Mouse (Mus musculus) brown adipose tissue, adult 24 weeks (tissue): ENCODE measurements around the gene Atcay. TPM values are rescaled to one million over a fixed set of nuclear protein-coding genes. Genes with fewer than 3 reads are reported as not detected.

ENCODE experiments used
- H3K27ac ChIP-seq: fragments of 200-500 bp; replicated peaks from 2 replicates; pipeline ENCODE4 v1.5.1; 2012; ENCODE audit warnings: low read depth, mild to moderate bottlenecking, low read length
- H3K4me1 ChIP-seq: fragments of 200-500 bp; 2 replicates; pipeline ENCODE4 v1.6.1; 2012; ENCODE audit warnings: low read length, mixed read lengths; ENCODE audit not compliant: control insufficient read depth, insufficient read depth, insufficient read length
- H3K4me3 ChIP-seq: fragments of 200-500 bp; 2 replicates; pipeline ENCODE4 v1.5.1; 2012; ENCODE audit warnings: low read depth, mild to moderate bottlenecking, low read length, moderate library complexity; ENCODE audit not compliant: insufficient read depth
- polyA plus RNA-seq: library from polyadenylated mRNA; stranded (reverse); fragments of >200 nt; gene quantifications from 2 replicates; pipeline ENCODE4 v1.2.4, GENCODE M21; 2012; ENCODE audit not compliant: missing spikeins, insufficient read depth, insufficient read length

Gene Atcay
- polyA plus RNA-seq, 1 experiment, result not detected

GRCm38 (mm10) chr10:81168521-81169244, 62.0 kb downstream of the Atcay start:
- peak overlapping the region; percentile 57 for H3K4me3 ChIP-seq
- peak overlapping the region; percentile 59 for H3K27ac ChIP-seq
- peaks cover 6% of the 10 kb centered on the region; the same call in 1 of the 2 replicates for H3K4me1 ChIP-seq

- Histone ChIP-seq H3K27ac (peak overlapping the region; percentile 59), H3K4me3 (peak overlapping the region; percentile 57), H3K4me1 (peaks cover 6% of the 10 kb centered on the region; the same call in 1 of the 2 replicates)
Measured at GRCm38 (mm10) chr10:81168087-81168431, 62.6 kb downstream of the Atcay start.

GRCm38 (mm10) chr10:81167200-81168086, 63.2 kb downstream of the Atcay start, which contains the start of gene Pias4:
TSS of gene Pias4 (minus strand) at chr10:81167923.
- H3K4me3 ChIP-seq, result peak within 1 kb of the TSS; percentile 74
- peak within 1 kb of the TSS; percentile 59 for H3K27ac ChIP-seq
- peaks cover 7% of the 10 kb centered on the region for H3K4me1 ChIP-seq

GRCm38 (mm10) chr10:81165118-81165517, 65.5 kb downstream of the Atcay start:
- peaks cover 17% of the 10 kb centered on the region for H3K4me1 ChIP-seq
- H3K27ac ChIP-seq, result no peak overlapping the region
- no peak overlapping the region for H3K4me3 ChIP-seq

- Histone ChIP-seq H3K4me3 (no peak overlapping the region), H3K27ac (no peak overlapping the region), H3K4me1 (peaks cover 17% of the 10 kb centered on the region)
Measured at GRCm38 (mm10) chr10:81162318-81162652, 68.3 kb downstream of the Atcay start.

- H3K27ac ChIP-seq, result no peak overlapping the region
- H3K4me3 ChIP-seq, result no peak overlapping the region
- peaks cover 15% of the 10 kb centered on the region for H3K4me1 ChIP-seq
Measured at GRCm38 (mm10) chr10:81161602-81162317, 68.9 kb downstream of the Atcay start.

- Histone ChIP-seq H3K27ac (no peak overlapping the region), H3K4me3 (no peak overlapping the region), H3K4me1 (no peaks in the 10 kb centered on the region)
Measured at GRCm38 (mm10) chr10:81154736-81155135, 75.9 kb downstream of the Atcay start.

Other genes with a start within 250 kb of the Atcay start
- gene Gng7, start 215.9 kb downstream of the Atcay start, polyA plus RNA-seq, result 6.4 and 9.0 TPM in 2 replicates
- not detected in 2 replicates for gene Diras1, start 205.2 kb downstream of the Atcay start, polyA plus RNA-seq
- 7.0 and 12.1 TPM in 2 replicates for gene Slc39a3, start 193.4 kb downstream of the Atcay start, polyA plus RNA-seq
- gene Sgta, start 170.7 kb downstream of the Atcay start, polyA plus RNA-seq, result 130 and 139 TPM in 2 replicates
- 7.0 and 11.3 TPM in 2 replicates for gene Thop1, start 160.8 kb downstream of the Atcay start, polyA plus RNA-seq
- not detected in 2 replicates for gene Creb3l3, start 132.0 kb downstream of the Atcay start, polyA plus RNA-seq
- 64.4 and 88.3 TPM in 2 replicates for gene Map2k2, start 124.9 kb downstream of the Atcay start, polyA plus RNA-seq
- gene Zbtb7a, start 95.6 kb downstream of the Atcay start, polyA plus RNA-seq, result 28.4 and 29.6 TPM in 2 replicates
- gene Pias4, start 62.9 kb downstream of the Atcay start, polyA plus RNA-seq, result 10.3 and 13.4 TPM in 2 replicates
- 538 and 581 TPM in 2 replicates for gene Eef2, start 54.2 kb downstream of the Atcay start, polyA plus RNA-seq
- 15.7 and 31.7 TPM in 2 replicates for gene Dapk3, start 47.8 kb downstream of the Atcay start, polyA plus RNA-seq
- gene 4930442H23Rik, start 47.0 kb downstream of the Atcay start, polyA plus RNA-seq, result not detected in 2 replicates
- 1.4 TPM in 1 of 2 replicates, not detected in the other for gene Nmrk2, start 28.8 kb downstream of the Atcay start, polyA plus RNA-seq
- 0.32 and 1.2 TPM in 2 replicates for gene Zfr2, start 2.3 kb upstream of the Atcay start, polyA plus RNA-seq
- not detected in 2 replicates for gene Matk, start 22.1 kb upstream of the Atcay start, polyA plus RNA-seq
- 122 and 144 TPM in 2 replicates for gene Mrpl54, start 36.1 kb upstream of the Atcay start, polyA plus RNA-seq
- 59.5 and 82.7 TPM in 2 replicates for gene Apba3, start 36.1 kb upstream of the Atcay start, polyA plus RNA-seq
- 1.6 TPM in 1 of 2 replicates, not detected in the other for gene Tjp3, start 60.7 kb upstream of the Atcay start, polyA plus RNA-seq
- 10.6 and 12.4 TPM in 2 replicates for gene Pip5k1c, start 62.1 kb upstream of the Atcay start, polyA plus RNA-seq
- gene Cactin, start 90.3 kb upstream of the Atcay start, polyA plus RNA-seq, result 8.4 and 9.6 TPM in 2 replicates
- not detected in 2 replicates for gene Tbxa2r, start 97.9 kb upstream of the Atcay start, polyA plus RNA-seq
- gene Gipc3, start 112.4 kb upstream of the Atcay start, polyA plus RNA-seq, result 1.0 TPM in 1 of 2 replicates, not detected in the other
- 66.1 and 78.7 TPM in 2 replicates for gene Hmg20b, start 119.6 kb upstream of the Atcay start, polyA plus RNA-seq
- gene Mfsd12, start 126.7 kb upstream of the Atcay start, polyA plus RNA-seq, result 8.3 and 11.5 TPM in 2 replicates
- gene 4930404N11Rik, start 135.0 kb upstream of the Atcay start, polyA plus RNA-seq, result not detected in 2 replicates
- 9.3 and 10.3 TPM in 2 replicates for gene Fzr1, start 147.7 kb upstream of the Atcay start, polyA plus RNA-seq
- gene Dohh, start 153.6 kb upstream of the Atcay start, polyA plus RNA-seq, result 25.1 and 35.9 TPM in 2 replicates
- 2.4 TPM in 1 of 2 replicates, not detected in the other for gene Gm48551, start 153.6 kb upstream of the Atcay start, polyA plus RNA-seq
- gene Gm48552, start 158.2 kb upstream of the Atcay start, polyA plus RNA-seq, result not detected in 2 replicates
- 1.9 and 5.3 TPM in 2 replicates for gene Smim24, start 162.2 kb upstream of the Atcay start, polyA plus RNA-seq
- 40.9 and 42.9 TPM in 2 replicates for gene Nfic, start 224.8 kb upstream of the Atcay start, polyA plus RNA-seq